Mouse (Mus musculus) lung, adult 18-20 months (tissue): ENCODE data around the gene Vmn1r47.
"Not testable (repeated sequence)": the region's sequence is repeated elsewhere in the genome, so short reads cannot be mapped to it uniquely, and the experiment has no call there.

Source experiments
- DNase-seq, 2 experiments: peaks; one replicate each; pipeline ENCODE4 v3.0.0; 2022; ENCODE audit warnings: mixed read lengths in 2 of 2

Gene Vmn1r47

DNA sequence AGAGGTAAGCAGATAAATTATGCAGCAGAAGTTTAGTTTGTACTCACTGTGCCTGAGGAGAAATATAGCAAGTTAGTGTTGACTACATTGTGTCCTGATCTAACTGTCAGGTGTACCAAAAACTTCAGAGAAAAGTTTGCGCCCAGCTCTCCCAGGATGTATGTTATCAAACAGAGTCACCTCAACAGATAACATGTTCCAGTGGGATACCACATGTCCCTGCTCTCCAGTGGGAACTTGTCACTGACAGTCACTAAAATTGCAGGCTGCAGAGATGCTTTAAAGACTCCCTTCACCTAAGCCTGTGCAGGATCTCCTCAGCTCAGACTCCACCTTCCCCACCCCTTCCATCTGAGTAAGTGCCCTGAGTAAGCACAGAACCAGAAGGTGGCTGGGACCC is at the start of gene Vmn1r47:
Vmn1r47 (plus strand) TSS at position 301 of the 400 bp plus-strand sequence.
- DNase-seq = not testable (repeated sequence)

DNA sequence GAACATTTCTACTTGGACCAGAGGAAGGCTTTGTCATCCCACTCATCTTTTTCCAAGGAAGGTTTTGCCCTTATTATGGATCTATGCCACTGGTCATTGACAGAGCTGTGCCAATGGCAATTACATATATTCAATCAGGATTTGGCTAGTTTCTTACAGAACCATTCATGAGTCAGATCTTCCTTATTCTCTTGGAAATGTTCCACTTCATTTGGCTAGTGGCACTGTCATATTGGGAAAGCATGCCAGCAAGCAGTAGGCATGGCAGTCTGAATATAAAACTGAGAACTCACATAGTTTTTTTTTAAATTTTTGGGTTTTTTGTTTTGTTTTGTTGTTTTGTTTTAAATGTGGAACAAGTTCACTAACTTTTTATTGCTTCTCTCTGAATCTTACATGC is 49.6 kb upstream of the Vmn1r47 start:
- DNase-seq = no peak

DNA sequence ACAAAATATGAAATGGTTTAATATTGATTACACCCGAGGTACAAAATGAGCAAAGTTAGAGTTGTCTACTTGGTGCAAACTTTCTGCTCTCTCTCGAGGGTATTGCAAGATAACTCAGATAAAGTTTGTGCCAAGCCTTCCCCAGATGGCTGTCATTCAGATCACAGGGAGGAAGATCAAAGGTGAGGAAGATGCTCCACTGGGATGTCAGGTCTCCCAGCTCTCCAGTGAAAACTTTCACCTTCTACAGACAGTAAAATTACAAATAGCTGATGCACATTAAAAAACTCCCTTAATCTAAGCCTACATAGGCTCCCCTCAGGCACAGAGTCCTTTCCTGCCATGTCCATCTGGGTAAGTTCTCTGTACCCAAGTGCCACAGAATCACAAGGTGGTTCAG is 46.9 kb upstream of the Vmn1r47 start, which contains the start of gene Vmn1r46:
Vmn1r46 (plus strand) TSS at position 301 of the 400 bp plus-strand sequence.
- DNase-seq = no peak

DNA sequence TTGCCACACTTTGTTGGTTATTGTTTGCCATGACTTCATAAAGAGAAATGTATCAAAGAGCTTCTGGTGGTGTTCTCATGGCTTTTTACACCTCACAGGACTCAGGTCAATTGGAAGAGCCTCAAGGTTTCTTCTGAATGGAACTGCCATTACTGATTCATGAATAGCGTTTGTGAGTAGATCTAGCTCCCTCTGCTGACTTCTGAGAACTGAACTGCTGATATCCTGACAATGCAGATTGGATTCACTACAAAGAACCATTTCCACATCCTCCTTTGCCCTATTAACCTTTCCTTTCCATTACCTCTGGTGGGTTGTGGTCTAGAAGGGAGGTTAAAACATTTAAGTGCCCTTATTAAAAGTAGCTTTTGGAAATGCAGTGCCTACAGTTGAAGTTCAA is 30.0 kb upstream of the Vmn1r47 start:
- no peak for DNase-seq

DNA sequence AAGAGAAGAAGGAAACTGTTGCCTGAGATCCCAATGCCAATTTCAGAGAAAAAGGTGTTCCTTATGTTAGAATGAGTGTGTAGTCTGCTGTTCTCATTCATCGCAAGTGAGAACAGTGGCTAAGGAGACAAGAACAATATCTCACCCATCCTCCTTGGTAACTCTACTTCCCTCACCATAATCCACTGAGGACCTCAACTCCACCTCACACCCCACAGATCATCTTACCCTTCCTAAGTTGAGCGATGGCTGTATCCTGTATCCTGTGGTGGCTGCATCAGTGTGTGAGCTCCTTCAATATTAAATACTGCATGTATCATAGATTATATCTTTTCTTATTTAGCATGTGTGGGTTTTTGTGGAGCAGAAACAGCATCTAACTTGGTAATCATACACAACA is 20.8 kb downstream of the Vmn1r47 start, which contains the start of gene Vmn1r48:
Vmn1r48 (minus strand) TSS at position 101 of the 400 bp plus-strand sequence.
- not testable (repeated sequence) for DNase-seq
